Mouse (Mus musculus) cerebral cortex, adult 2 months (tissue): ENCODE measurements around the gene Foxo3.

Experiments
- WGBS: fragments of 180-500 bp; shearing (Covaris S2); methylation state at CpG from one replicate; pipeline ENCODE4 v1.1.7; 2018; 5-methylcytosine and 5-hydroxymethylcytosine counted together

Gene Foxo3

GRCm38 (mm10) chr10:42178751-42179150, 97.8 kb downstream of the Foxo3 start:
- WGBS: 92% methylated on average over 11 of the region's 11 CpGs

GRCm38 (mm10) chr10:42177771-42178674, 98.5 kb downstream of the Foxo3 start:
- 93% methylated on average over 16 of the region's 16 CpGs for WGBS

- WGBS: 74% methylated on average over 5 of the region's 5 CpGs
Observed at GRCm38 (mm10) chr10:42174283-42174682, 102.3 kb downstream of the Foxo3 start.

- WGBS: 29% methylated on average over 1 of the region's 1 CpGs
Observed at GRCm38 (mm10) chr10:42173839-42174238, 102.7 kb downstream of the Foxo3 start.

- 29% methylated on average over 5 of the region's 5 CpGs for WGBS
Observed at GRCm38 (mm10) chr10:42170889-42171347, 105.6 kb downstream of the Foxo3 start.

- WGBS: 97% methylated on average over 5 of the region's 5 CpGs
Observed at GRCm38 (mm10) chr10:42170201-42170600, 106.4 kb downstream of the Foxo3 start.

GRCm38 (mm10) chr10:42154727-42155126, 121.8 kb downstream of the Foxo3 start:
- 70% methylated on average over 2 of the region's 2 CpGs for WGBS

- WGBS: 42% methylated on average over 14 of the region's 14 CpGs
Observed at GRCm38 (mm10) chr10:42152426-42153205, 123.9 kb downstream of the Foxo3 start.

GRCm38 (mm10) chr10:42149767-42150166, 126.8 kb downstream of the Foxo3 start:
- WGBS: 95% methylated on average over 3 of the region's 3 CpGs

- 73% methylated on average over 3 of the region's 3 CpGs for WGBS
Observed at GRCm38 (mm10) chr10:42148326-42148725, 128.2 kb downstream of the Foxo3 start.

GRCm38 (mm10) chr10:42145221-42145620, 131.3 kb downstream of the Foxo3 start:
- 81% methylated on average over 5 of the region's 5 CpGs for WGBS

- 68% methylated on average over 5 of the region's 5 CpGs for WGBS
Observed at GRCm38 (mm10) chr10:42144788-42145187, 131.8 kb downstream of the Foxo3 start.

GRCm38 (mm10) chr10:42144176-42144575, 132.4 kb downstream of the Foxo3 start:
- 40% methylated on average over 2 of the region's 2 CpGs for WGBS

- WGBS: 96% methylated on average over 1 of the region's 1 CpGs
Observed at GRCm38 (mm10) chr10:42142791-42143190, 133.8 kb downstream of the Foxo3 start.

GRCm38 (mm10) chr10:42142081-42142480, 134.5 kb downstream of the Foxo3 start:
- 73% methylated on average over 9 of the region's 9 CpGs for WGBS

GRCm38 (mm10) chr10:42139749-42140148, 136.8 kb downstream of the Foxo3 start:
- WGBS: 83% methylated on average over 1 of the region's 1 CpGs

- WGBS: 80% methylated on average over 14 of the region's 14 CpGs
Observed at GRCm38 (mm10) chr10:42134759-42135702, 141.5 kb downstream of the Foxo3 start.
